In the genomic region with DNA sequence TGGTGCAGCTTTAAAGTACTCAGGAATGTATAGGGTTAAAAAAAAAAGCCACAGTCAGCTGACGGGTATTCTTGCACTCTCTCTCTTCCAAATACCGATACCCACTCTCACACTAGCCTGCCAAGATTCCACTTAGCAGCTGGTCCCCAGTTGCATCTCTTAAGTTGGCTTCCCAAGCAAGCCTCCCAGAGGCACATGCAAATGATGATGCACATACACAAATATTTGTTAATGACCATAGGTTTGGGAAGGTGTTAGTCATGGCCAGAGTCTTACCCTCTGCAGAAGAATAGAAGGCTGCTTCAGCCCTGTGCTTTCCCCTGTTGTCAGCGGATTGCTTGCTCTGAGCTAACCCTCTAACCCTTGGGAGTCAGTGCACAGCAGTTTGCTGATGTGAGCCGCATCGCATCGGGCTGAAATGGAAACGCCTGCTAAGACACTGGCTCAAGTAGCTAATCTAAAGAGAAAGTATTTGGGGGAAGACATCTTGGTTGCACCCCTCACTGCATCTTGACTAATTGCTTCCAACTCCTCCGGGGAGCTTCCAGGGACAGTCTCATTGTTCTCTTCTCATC, we compare ENCODE assay signal across 8 mouse cellular contexts. TPM values are rescaled to one million over a fixed set of nuclear protein-coding genes. Genes with fewer than 3 reads are reported as not detected.
DNase-seq lines count a peak whose midpoint lies in the region; ATAC-seq and TF ChIP-seq lines count a peak whose summit lies in the region.

No protein-coding gene starts in this region.

- peaks cover 4% of the 10 kb centered on the region for H3K4me1 ChIP-seq in hindbrain, embryonic 16.5 days (ENCODE audit: control insufficient read depth, insufficient read depth, low read depth, low read length)
- H3K4me1 ChIP-seq in midbrain, embryonic 11.5 days (ENCODE audit: control insufficient read depth, insufficient read depth, low read length), result peaks cover 4% of the 10 kb centered on the region; the same call in 1 of the 2 replicates
- H3K4me1 ChIP-seq in thymus, adult 2 months (replicated peaks; ENCODE audit: control insufficient read depth, insufficient read depth, low read length), result no peaks in the 10 kb centered on the region

- H3K27me3 ChIP-seq in hindbrain, embryonic 16.5 days (replicated peaks; ENCODE audit: control insufficient read depth, insufficient read depth, low read length), result no peaks in the 10 kb centered on the region
- no peaks in the 10 kb centered on the region for H3K27me3 ChIP-seq in midbrain, embryonic 11.5 days (ENCODE audit: control insufficient read depth, insufficient read depth, low read length)
- no peaks in the 10 kb centered on the region for H3K27me3 ChIP-seq in thymus, adult 2 months (ENCODE audit: control insufficient read depth, insufficient read depth, low read length)

- peak; percentile 93 for ATAC-seq in frontal cortex, adult (ENCODE audit: low TSS enrichment)
- ATAC-seq in hindbrain, embryonic 16.5 days, result peak; percentile 94
- peak; percentile 78 for ATAC-seq in midbrain, embryonic 11.5 days (ENCODE audit: low FRiP score)

- DNase-seq in lung, postnatal 10 days, result peak; percentile 45
- no peak for DNase-seq in lung, adult 18-20 months
- DNase-seq in midbrain, embryonic 11.5 days (ENCODE audit: low spot score, missing footprints), result peak; percentile 91
- no peak for DNase-seq in yolk sac, embryonic 10.5 days (ENCODE audit: low spot score)
- no peak for DNase-seq in liver
- no peak for DNase-seq in thymus, adult 2 months

- under 1% methylated on average over 8 of the region's 8 CpGs for WGBS in hindbrain, embryonic 16.5 days
- 1% methylated on average over 8 of the region's 8 CpGs for WGBS in midbrain, embryonic 11.5 days
- 50% methylated on average over 8 of the region's 8 CpGs for WGBS in thymus, adult 2 months

- H3K9me3 ChIP-seq in hindbrain, embryonic 16.5 days (ENCODE audit: control insufficient read depth, low read length), result no peaks in the 10 kb centered on the region
- H3K9me3 ChIP-seq in midbrain, embryonic 11.5 days (ENCODE audit: control insufficient read depth, low read length), result no peaks in the 10 kb centered on the region

- no peak for TF ChIP-seq POLR2A in thymus, adult 2 months (IDR thresholded peaks at IDR 0.05; ENCODE audit: control insufficient read depth, extremely low read depth, insufficient read depth, low read length, poor library complexity)

- TF ChIP-seq CTCF in thymus, adult 2 months (IDR thresholded peaks at IDR 0.05; ENCODE audit: borderline replicate concordance, control insufficient read depth, extremely low read depth, insufficient read depth, low read length, poor library complexity), result no peak

- H3K27ac ChIP-seq in hindbrain, embryonic 16.5 days (ENCODE audit: low read depth, low read length), result peak overlapping the region; percentile 46; the same call in 1 of the 2 replicates
- H3K27ac ChIP-seq in midbrain, embryonic 11.5 days (ENCODE audit: low read depth, low read length), result no peak overlapping the region
- no peak overlapping the region for H3K27ac ChIP-seq in thymus, adult 2 months (ENCODE audit: control insufficient read depth, insufficient read depth, low read length)

- peak overlapping the region; percentile 54 for H3K9ac ChIP-seq in hindbrain, embryonic 16.5 days (ENCODE audit: low read depth, low read length)
- H3K9ac ChIP-seq in midbrain, embryonic 11.5 days (ENCODE audit: low read length), result no peak overlapping the region

- peak overlapping the region; percentile 45 for H3K4me3 ChIP-seq in hindbrain, embryonic 16.5 days (ENCODE audit: low read length)
- peak overlapping the region; percentile 14; the same call in 1 of the 2 replicates for H3K4me3 ChIP-seq in midbrain, embryonic 11.5 days (ENCODE audit: low read depth, low read length)
- H3K4me3 ChIP-seq in thymus, adult 2 months (ENCODE audit: control insufficient read depth, insufficient read depth, low read length), result no peak overlapping the region

- no peaks in the 10 kb centered on the region for H3K36me3 ChIP-seq in hindbrain, embryonic 16.5 days (ENCODE audit: control insufficient read depth, insufficient read depth, low read length)
- no peaks in the 10 kb centered on the region for H3K36me3 ChIP-seq in midbrain, embryonic 11.5 days (ENCODE audit: control insufficient read depth, insufficient read depth, low read length)
- no peaks in the 10 kb centered on the region for H3K36me3 ChIP-seq in thymus, adult 2 months (ENCODE audit: control insufficient read depth, insufficient read depth, low read length)

- H3K4me2 ChIP-seq in hindbrain, embryonic 16.5 days (ENCODE audit: low read length), result peak overlapping the region; percentile 71
- peak overlapping the region; percentile 38 for H3K4me2 ChIP-seq in midbrain, embryonic 11.5 days

RNA-seq across cellular contexts. Expression of a gene that starts 39.4 kb away (rescaled TPM):
- polyA plus RNA-seq in hindbrain, embryonic 16.5 days (2015; fragmentation: Nextera tagmentation; extraction: Ambion mirVana), result 1.5 and 2.1 TPM in 2 replicates
- polyA plus RNA-seq in midbrain, embryonic 11.5 days (2014; fragmentation: Nextera tagmentation; extraction: Ambion mirVana), result 3.6 and 3.9 TPM in 2 replicates
- polyA plus RNA-seq in thymus, adult 2 months (2012; rRNA removed), result 0.18 TPM in 1 of 2 replicates, not detected in the other

RNA-seq across cellular contexts. Expression of a gene that starts 55.6 kb away (rescaled TPM):
- 17.0 and 23.2 TPM in 2 replicates for polyA plus RNA-seq in hindbrain, embryonic 16.5 days (2015; fragmentation: Nextera tagmentation; extraction: Ambion mirVana)
- 49.9 and 52.3 TPM in 2 replicates for polyA plus RNA-seq in midbrain, embryonic 11.5 days (2014; fragmentation: Nextera tagmentation; extraction: Ambion mirVana)
- polyA plus RNA-seq in thymus, adult 2 months (2012; rRNA removed), result 91.7 and 104 TPM in 2 replicates

Comparison
In these comparisons a context has a peak if more than half of its experiments do, and no peak if none do; other contexts are left out.
1. DNase-seq: peak in lung, postnatal 10 days (single experiment) and midbrain, embryonic 11.5 days (single experiment); none in lung, adult 18-20 months (0 of 2), yolk sac, embryonic 10.5 days (single experiment), liver (single experiment) and thymus, adult 2 months (single experiment).
2. Peak in every context shown above with its lines, with median percentiles within 50 percentile points of each other: ATAC-seq.